2 mouse cellular contexts compared by ENCODE assay signal in the genomic region with DNA sequence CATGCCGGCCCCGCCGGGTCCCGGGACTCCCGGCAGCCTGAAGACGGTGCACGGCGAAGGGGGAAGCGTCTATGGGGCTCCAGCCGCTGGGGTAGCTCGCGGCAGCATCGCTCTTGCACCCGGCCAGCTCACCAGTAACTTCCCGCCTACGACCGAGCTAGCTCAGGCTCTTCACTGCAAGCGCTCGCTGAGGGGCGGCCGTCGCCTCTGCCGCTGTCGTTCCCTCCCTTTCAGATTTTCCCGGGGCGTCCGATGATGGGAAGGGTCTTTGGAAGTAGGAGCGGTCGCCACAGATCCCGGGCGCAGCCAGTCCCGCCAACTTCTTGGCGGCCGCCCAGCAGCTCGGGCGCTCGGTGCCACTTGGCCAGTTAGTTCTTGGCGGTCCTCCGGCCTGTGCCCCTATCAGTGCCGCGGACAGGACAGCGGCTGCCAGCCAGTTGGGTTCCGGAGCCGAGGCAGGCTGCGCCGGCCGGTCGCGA.
TF ChIP-seq lines count a peak whose summit lies in the region.

No protein-coding gene starts in this region.

TF ChIP-seq in CH12.LX, 34 proteins besides CTCF, POLR2A, EP300 and RAD21:
- TF ChIP-seq GABPA (IDR thresholded peaks at IDR 0.05; ENCODE audit: insufficient replicate concordance, low read depth, low read length) (no peak), UBTF (IDR thresholded peaks at IDR 0.05; ENCODE audit: low read depth, low read length) (peak; percentile 98), KAT2A (IDR thresholded peaks at IDR 0.05; ENCODE audit: insufficient replicate concordance, low read length) (no peak), ELF1 (IDR thresholded peaks at IDR 0.05; ENCODE audit: low read depth, low read length) (peak; percentile 4; the same call in 1 of the 2 replicates), E2F4 (IDR thresholded peaks at IDR 0.05; ENCODE audit: insufficient replicate concordance, low read depth, low read length) (no peak), CHD2 (IDR thresholded peaks at IDR 0.05; ENCODE audit: low read length) (no peak), RCOR1 (conservative IDR thresholded peaks at IDR 0.05; ENCODE audit: low read depth, low read length) (no peak), USF1 (IDR thresholded peaks at IDR 0.05; ENCODE audit: low read depth, low read length) (no peak)

TF ChIP-seq in myocyte, 11 proteins besides CTCF, POLR2A, EP300 and RAD21:
- peak in 1 of 3 experiments; percentile 3 for TF ChIP-seq MYOG (IDR thresholded peaks at IDR 0.05; ENCODE audit: control insufficient read depth in 1 of 3, insufficient read depth in 1 of 3, insufficient read length in 2 of 3, low read depth in 2 of 3)
- no peak for TF ChIP-seq TCF3 (IDR thresholded peaks at IDR 0.05; ENCODE audit: insufficient read length, low read depth)
- no peak for TF ChIP-seq USF1 (IDR thresholded peaks at IDR 0.05; ENCODE audit: low read depth)
